Mouse (Mus musculus) lung, postnatal 36 days (tissue): ENCODE measurements around the gene Fbrs.
A peak's percentile ranks its signal among the peaks of the same experiment; 100 is the strongest.
"Not testable (repeated sequence)": the region's sequence is repeated elsewhere in the genome, so short reads cannot be mapped to it uniquely, and the experiment has no call there.

Source experiments
- DNase-seq: peaks from one replicate; pipeline ENCODE4 v3.0.0; 2022; ENCODE audit warnings: mixed read lengths

The Fbrs gene

GRCm38 (mm10) chr7:127476855-127477254 lies 2.1 kb upstream of the Fbrs start:
- DNase-seq, result no peak

GRCm38 (mm10) chr7:127477687-127478634 lies 1.0 kb upstream of the Fbrs start:
- DNase-seq, result peak; percentile 100

GRCm38 (mm10) chr7:127479318-127480225 lies 573 bp downstream of the Fbrs start:
- DNase-seq, result peak; percentile 18

- DNase-seq, result peak; percentile 42
Observed at GRCm38 (mm10) chr7:127480321-127480720, 1.3 kb downstream of the Fbrs start.

GRCm38 (mm10) chr7:127485416-127485815 lies 6.4 kb downstream of the Fbrs start:
- DNase-seq, result no peak

GRCm38 (mm10) chr7:127488364-127488763 lies 9.4 kb downstream of the Fbrs start:
- DNase-seq, result not testable (repeated sequence)

- DNase-seq, result no peak
Observed at GRCm38 (mm10) chr7:127489982-127490381, 11.0 kb downstream of the Fbrs start.

GRCm38 (mm10) chr7:127491846-127492245 lies 12.8 kb downstream of the Fbrs start:
- DNase-seq, result peak; percentile 39

- DNase-seq, result no peak
Observed at GRCm38 (mm10) chr7:127494648-127495047, 15.6 kb downstream of the Fbrs start.

- DNase-seq, result no peak
Observed at GRCm38 (mm10) chr7:127497382-127497781, 18.4 kb downstream of the Fbrs start.

GRCm38 (mm10) chr7:127498407-127498806 lies 19.4 kb downstream of the Fbrs start:
- DNase-seq, result peak; percentile 77

GRCm38 (mm10) chr7:127508291-127508690 lies 29.3 kb downstream of the Fbrs start:
- DNase-seq, result no peak

- DNase-seq, result not testable (repeated sequence)
Observed at GRCm38 (mm10) chr7:127509830-127510229, 30.8 kb downstream of the Fbrs start.

- peak; percentile 26 for DNase-seq
Observed at GRCm38 (mm10) chr7:127511241-127511640, 32.2 kb downstream of the Fbrs start.

GRCm38 (mm10) chr7:127511808-127512230 lies 32.8 kb downstream of the Fbrs start, which contains the start of gene Srcap:
Srcap (plus strand) TSS chr7:127511983.
- DNase-seq, result peak; percentile 99

GRCm38 (mm10) chr7:127512231-127513015 lies 33.4 kb downstream of the Fbrs start:
- DNase-seq, result peak; percentile 91

- DNase-seq, result peak; percentile 49
Observed at GRCm38 (mm10) chr7:127513016-127513390, 34.0 kb downstream of the Fbrs start.

- no peak for DNase-seq
Observed at GRCm38 (mm10) chr7:127513781-127514180, 34.8 kb downstream of the Fbrs start.

- no peak for DNase-seq
Observed at GRCm38 (mm10) chr7:127515846-127516245, 36.8 kb downstream of the Fbrs start.

GRCm38 (mm10) chr7:127516344-127516743 lies 37.3 kb downstream of the Fbrs start:
- DNase-seq, result no peak

GRCm38 (mm10) chr7:127519284-127519683 lies 40.3 kb downstream of the Fbrs start, which contains the start of gene Gm42715:
Gm42715 (plus strand) TSS chr7:127519584.
- no peak for DNase-seq
